Mouse (Mus musculus): Measurements from ENCODE around the gene Sh3d21.
"Not testable (repeated sequence)": the region's sequence is repeated elsewhere in the genome, so short reads cannot be mapped to it uniquely, and the experiment has no call there.

Gene Sh3d21

DNA sequence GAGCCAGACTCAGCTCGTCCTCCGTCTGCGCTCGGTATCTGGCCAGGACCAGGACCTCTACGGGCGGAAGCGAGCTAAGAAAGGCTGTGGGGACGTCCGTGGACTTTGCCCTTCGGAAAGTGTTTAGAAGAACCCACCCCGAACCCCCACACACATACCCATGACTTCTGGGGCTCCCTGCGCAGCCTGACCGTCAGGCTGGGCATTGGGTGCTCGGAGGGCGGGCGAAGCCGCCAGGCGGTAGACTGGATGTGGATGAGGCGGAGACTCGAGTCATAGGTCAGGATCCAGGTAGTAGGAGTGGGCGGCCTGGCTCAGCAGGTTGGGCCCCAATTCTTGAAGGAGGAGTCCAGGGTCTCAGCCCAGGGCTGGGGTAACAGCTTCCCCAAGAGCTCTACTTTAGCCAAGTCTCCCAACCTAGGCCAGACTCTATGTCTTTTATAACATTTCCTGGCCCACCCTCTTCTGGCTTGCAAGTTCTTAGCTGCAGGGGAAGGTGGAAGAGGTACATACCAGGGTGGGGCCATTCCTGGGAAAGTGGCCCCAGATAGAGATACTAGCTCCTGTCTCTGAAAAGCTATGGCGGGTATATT is at the start of gene Sh3d21:
Sh3d21 (minus strand) TSS at position 425 of the 593 bp plus-strand sequence.
- DNase-seq (ENCODE audit: low read depth, low spot score), result peak; percentile 53

DNA sequence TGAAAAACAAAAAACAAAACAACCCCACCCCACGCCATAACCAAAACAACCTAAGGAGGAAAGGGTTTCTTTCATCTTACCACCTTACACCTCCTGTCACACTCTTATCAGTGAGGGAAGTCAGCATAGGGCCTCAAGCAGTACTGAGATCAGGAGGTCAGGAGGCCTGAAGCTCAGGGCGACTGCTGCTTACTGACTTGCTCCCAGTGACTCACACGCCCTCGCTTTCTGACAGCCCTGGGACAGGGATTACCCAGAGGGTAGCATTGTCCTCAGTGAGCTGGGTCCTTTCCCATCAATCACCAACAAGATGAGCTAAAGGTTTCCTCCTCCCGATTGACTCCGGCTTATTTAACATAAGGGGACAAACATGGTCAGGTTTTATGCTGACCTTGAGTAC is 43.8 kb upstream of the Sh3d21 start:
- peak; percentile 71 for DNase-seq (ENCODE audit: low read depth, low spot score)

DNA sequence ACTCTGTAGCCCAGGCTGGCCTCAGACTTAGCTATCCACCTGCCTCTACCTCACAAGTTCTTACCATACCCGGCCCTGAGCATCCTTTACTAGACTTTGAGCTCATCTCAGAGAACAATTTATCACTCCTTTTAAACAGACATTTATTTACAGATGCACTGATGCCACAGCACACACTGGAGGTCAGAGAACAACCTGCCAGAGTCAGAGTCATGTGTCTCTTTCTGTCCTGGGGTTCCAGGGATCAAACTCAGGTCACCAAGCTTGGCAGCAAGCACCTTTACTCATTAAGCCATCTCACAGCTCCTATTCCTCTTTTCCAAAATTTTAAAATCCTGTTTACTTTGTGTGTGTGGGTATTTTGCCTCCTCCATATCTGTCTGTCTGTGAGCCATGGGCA is 42.1 kb upstream of the Sh3d21 start:
- no peak for DNase-seq (ENCODE audit: low read depth, low spot score)

DNA sequence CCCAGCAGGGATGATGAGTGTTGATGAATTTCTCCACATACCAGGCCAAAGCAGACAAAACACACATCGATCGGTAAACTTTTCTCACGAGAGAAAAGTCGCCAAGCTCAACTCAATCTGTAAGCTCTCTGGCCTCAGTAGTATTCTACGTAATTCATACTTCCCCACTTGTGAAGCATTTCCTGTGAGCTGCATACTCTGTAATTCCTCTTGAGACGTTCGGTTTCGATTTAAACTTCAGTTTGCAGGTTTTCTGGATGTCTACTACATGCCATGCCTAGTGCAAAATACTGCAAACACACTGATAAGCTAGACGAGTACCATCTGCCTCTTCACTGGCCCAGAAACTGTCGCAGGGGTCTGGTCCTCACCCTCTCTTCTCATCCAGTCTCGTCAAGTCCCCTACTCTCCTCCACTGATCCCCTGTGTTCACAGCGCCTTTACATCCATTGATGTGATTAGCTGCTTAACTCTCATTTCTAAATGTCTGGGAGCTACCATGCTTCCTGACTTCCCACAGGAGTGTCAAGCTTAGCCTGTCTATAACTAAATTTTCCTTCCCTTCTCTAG is 41.5 kb upstream of the Sh3d21 start:
- peak; percentile 68 for DNase-seq (ENCODE audit: low read depth, low spot score)

DNA sequence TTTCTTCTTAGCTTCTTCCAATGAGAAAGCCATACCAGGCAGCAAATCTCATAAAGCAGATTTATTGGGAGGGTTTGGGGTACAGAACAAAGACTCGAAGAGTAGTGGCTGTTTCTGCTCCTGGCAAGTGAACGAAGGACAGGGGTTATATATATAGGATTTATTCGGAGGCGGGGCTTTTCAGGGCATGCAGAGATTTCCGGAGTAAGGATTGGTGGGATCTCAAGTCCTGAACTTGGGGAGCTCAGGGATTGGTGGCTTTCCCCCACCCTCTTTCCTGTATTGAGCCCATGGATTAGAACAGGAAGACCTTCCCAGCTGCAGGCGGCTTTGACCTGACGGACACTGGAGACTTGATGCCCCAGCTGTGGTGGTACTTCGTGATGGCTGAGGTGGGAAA is 40.7 kb upstream of the Sh3d21 start:
- no peak for DNase-seq (ENCODE audit: low read depth, low spot score)

DNA sequence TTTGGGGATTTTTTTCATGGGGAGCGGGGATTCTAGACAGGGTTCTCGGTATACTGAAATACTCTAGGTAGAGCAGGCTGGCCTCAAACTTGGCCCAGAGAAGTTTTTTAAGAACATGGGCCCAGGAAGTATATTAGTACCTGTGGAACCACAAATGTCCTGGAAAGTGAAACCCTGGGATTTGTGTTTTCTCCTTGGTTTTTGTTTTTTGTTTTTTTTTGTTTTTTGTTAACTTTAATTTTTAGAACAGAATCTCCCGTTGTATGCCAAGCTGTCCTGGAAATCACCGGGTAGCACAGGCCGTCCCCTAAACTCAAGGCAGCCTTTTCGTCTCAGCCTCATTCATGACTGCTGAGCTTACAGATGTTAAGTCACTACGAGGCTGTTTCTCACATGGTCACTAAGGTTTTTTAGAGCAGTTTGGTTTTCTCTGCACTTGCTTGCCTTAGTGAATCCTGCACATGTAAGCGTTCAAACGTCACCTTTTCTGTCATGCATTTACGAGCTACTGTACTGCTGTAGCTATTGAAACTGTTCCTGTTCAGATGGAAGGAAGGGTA is 40.1 kb upstream of the Sh3d21 start:
- DNase-seq (ENCODE audit: low read depth, low spot score), result peak; percentile 15

DNA sequence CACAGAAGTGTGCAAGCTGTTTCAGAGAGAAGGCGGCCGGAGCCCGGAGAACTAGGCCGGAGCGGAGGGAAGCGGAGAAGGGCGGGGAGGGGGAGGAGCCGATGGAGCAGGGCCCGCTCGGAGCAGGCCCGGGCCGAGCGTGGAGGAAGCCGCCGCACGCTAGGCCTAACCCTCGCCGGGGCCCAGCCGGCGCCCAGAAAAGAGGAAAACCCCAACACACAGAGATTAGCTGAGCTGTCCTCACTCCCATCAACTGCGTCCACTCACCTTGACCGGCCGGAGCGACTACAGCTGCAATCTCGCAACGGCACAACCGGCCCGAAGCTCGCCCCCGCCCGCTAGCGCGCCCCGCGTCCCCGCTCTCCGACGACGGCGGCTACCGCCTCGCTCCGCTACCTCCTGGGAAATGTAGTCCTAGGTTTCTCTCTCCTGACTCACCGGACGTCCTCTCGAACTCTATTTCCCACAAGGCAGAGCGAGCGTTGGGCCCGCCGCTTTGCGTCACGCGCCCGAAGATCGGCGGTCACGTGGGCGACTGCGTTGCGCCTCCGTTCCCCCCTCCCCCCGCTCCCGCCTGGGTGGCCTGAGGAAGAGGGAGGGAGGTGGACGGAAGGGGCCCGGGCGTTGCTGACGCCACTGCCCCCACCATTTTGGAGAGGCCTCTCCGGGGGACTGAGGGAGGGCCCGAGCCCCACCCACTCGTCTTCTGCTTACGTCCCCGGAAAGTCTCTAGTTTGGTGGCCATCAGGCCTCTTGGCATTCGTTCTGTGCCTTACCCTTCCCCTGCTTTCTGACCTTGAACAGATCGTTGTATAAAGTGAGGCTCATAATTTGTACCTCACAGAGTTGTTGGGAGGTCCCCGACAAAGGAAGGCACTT is 39.3 kb upstream of the Sh3d21 start, which contains the start of gene Thrap3:
Thrap3 (minus strand) TSS at position 458 of the 879 bp plus-strand sequence.
- DNase-seq (ENCODE audit: low read depth, low spot score), result peak; percentile 99

DNA sequence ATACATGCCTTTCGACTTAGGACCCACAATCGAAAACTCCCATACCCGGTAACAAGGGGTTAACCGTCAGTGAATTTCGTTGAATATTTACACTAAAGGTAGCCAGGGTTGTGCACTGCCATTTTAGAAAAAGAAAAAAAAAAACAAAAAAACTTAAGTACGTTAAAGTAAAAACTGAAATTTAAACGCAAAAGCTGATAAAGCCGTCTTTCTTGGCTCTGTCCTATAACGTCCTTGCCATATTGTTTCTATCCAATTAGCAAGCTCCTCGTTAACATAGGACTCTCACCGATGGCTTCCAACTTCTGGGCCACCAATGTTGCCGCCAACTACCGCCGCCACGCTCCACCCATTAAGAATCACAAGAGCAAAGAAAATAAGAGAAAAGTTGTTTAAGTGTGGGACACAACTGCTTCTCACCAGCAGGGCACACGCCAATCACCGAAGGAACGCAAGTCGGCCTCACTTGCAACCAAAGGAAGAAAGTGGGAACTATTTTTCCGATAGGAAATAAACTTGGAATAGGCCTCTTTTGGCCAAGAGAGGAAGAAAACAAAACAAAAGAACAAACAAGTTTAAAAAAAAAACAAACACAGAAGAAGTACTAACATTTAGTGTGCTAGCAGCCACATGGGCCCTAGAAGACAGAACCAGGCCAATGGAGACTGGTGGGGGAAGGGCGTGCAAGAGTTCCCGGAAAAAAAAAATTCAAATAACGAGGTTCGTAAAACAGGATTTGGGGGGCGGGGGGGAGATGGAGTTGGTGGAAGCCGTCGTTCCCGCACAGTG is 38.4 kb upstream of the Sh3d21 start:
- peak; percentile 85 for DNase-seq (ENCODE audit: low read depth, low spot score)

DNA sequence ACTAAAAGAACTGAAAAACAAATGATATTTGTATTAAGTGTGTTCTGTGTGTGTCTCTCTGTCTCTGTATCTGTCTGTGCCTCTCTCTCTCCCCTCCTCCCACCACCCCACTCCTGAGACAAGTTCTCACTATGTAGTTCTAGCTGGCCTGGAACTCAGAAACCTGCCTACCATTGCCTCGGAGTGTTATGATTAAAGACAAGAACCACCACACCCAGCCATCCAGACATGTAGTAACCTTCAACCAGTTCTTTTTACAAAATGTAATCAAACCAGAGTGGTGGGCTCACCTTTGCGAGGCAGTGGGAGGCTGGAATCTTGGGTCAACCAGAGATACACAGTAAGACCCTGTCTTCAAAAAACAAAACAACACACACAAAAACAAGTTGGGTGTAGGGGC is 37.4 kb upstream of the Sh3d21 start:
- no peak for DNase-seq (ENCODE audit: low read depth, low spot score)

DNA sequence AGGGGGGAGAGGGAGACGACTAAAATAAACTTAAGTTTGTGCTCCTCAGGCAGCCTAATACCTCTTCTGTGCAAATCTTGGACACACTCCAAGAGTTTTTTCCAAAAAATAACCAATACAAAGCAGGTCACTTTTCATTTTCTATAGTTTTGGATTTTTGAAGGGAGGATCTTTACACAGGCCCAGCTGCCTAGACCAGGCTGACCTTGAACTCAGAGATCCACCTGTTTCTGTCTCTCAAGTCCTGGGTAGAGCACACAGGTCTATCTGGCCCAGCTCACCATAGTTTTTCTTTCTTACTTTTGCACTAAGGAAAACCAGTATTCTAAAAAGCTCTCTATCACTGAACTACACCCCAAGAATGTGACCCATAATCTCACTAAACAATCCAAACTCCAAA is 36.7 kb upstream of the Sh3d21 start:
- DNase-seq (ENCODE audit: low read depth, low spot score), result no peak

DNA sequence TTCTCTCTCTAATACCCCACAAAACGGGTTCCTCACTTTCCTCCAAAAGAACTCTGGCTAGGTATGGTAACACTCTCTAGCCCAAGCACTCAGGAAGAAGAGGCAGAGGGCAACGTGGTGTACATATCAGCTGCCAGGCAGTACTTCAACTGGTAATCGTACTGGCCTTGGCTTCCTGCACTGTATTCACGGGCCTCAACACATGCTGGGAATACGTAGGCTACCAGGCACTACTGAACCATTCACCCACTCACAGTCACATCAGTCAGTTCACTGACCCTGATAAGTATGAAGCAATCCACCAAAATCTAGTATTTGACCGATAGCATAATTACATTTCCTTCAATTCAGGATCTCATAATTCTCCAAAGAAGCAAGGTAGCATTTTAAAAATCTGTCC is 36.3 kb upstream of the Sh3d21 start:
- no peak for DNase-seq (ENCODE audit: low read depth, low spot score)

DNA sequence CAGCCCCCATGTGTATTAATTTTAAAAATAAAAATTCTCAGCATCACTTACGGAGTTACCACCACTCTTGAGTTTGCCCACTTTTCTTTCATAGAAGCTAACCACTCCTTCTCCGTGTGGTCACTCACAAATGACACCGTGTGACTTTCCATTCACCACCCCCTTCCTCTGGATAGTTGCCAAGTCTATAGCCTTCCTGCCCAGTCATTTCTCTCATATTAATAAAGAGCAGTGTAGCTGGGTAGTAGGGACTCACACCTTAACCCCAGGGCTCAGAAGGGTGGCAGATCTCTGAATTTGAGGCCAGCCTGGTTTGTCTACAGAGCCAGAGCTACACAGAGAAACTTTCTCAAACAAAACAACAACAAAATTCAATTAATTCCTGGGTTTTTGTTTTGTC is 34.2 kb upstream of the Sh3d21 start:
- peak; percentile 57 for DNase-seq (ENCODE audit: low read depth, low spot score)

DNA sequence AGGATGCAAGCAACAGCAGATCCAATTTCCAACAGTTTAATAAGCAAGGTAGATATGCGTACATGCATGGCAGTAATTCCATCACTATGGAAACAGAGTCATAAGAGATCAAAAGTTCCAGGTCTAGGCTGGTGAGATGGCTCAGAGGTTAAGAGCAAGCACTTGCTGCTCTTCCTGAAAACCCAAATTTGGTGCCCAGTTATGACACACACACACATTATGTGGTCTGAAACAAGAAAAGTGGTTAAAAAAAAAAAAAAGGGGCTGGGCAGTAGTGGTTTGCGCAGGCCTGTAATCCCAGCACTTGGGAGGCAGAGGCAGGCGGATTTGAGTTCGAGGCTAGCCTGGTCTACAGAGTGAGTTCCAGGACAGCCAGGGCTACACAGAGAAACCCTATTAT is 31.6 kb upstream of the Sh3d21 start:
- DNase-seq (ENCODE audit: low read depth, low spot score), result peak; percentile 36

DNA sequence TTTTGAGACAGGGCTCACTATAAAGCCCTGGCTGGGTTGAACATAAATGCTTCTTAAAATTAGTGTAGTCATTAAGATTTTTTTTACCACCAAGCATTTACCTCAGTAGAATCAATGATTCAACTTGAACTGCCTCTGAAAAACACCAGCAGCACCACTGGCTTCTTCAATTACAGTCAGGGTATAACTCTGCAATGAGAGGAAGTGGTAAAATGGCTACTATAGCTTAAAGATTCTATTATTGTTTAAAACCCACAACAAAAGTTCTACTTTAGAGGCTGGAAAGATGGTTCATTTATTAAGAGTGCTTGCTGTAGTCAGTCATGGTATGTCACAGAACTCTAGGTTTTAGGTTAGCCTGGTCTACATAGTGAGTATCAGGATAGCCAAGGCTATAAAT is 30.9 kb upstream of the Sh3d21 start:
- DNase-seq (ENCODE audit: low read depth, low spot score), result peak; percentile 39

DNA sequence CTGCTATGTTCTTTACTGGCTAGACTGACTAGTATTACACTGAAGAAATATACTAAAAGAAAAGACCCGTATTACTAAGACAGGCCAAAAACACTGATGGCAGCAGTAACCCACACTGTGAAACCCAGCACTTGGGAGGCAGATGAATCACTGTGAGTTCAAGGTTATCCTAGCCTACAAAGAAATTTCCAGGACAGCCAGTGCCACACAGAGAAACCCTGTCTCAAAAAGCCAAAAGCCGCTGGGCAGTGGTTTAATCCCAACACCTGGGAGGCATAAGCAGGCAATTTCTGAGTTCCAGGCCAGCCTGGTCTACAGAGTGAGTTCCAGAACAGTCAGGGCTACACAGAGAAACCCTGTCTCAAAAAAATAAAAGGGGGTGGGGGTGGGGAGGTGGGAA is 27.3 kb upstream of the Sh3d21 start:
- no peak for DNase-seq (ENCODE audit: low read depth, low spot score)

DNA sequence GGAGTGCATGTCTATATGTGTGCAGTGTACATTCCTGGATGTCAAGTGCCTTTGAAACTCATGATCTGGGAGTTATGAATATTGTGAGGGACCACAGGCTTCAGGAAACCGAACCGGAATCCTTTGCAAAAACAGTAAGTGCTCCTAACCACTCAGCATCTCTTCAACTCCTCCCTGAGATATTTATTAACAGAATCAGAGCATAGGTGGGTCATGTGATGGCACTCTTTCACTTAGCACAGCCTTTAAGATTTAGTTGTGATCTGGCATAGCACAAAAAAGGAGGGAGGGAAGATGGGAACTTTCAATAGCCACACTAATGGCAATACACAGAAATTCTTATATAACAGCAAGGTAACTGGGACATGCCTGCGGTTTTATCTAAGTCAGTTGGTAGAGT is 23.8 kb upstream of the Sh3d21 start:
- DNase-seq (ENCODE audit: low read depth, low spot score), result no peak

DNA sequence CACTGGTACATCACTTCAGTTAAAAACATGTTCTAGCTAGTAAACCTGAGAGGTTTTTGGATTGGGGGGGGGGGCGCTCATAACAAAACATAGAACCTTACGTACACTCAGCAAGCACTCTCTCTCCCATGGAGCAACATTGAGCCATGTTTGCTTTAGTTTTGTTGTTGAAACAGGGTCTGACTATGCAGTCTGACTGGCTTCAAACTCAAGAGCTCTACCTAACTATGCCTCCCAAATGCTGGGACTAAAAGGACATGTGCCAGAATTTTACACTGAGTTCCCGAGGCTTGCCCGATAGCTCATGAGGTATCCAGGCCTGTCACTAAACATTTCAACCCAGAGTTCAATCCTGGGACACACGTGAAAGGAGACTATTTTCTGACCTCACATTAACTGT is 19.7 kb upstream of the Sh3d21 start:
- DNase-seq (ENCODE audit: low read depth, low spot score), result no peak

DNA sequence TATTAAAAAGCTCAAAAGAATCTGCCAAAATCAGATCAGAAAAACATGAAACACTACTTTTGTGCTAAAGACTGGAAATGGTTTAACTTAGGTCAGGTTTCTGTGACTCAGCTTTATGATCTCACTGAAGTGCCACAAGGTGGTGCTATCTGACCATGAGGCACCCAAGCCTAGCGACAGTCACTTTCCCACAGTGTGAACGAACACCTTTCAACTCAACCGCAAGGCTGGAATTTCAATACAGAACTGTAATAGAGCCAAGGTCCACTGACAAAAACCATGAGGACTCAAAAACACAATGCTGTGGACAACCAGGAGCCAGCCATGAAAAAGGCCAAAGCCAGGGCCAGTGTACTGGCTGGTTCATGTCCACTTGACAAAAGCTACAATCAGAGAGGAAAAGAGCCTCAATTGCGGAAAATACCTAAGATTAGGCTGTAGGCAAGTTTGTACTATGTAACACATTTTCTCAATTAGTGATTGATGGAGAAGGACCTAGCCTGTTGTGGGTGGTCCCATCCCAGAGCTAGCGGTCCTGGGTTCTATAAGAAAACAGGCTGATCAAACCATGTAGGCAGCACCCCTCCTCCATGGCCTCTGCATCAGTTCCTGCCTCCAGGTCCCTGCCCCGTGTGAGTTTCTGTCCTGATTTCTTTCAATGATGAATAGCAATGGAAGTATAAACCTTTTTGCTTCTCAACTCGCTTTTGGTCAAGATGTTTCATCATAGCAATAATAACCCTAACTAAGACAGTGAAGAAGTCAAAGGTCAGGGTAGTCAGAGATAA is 18.1 kb upstream of the Sh3d21 start:
- DNase-seq (ENCODE audit: low read depth, low spot score), result peak; percentile 76

DNA sequence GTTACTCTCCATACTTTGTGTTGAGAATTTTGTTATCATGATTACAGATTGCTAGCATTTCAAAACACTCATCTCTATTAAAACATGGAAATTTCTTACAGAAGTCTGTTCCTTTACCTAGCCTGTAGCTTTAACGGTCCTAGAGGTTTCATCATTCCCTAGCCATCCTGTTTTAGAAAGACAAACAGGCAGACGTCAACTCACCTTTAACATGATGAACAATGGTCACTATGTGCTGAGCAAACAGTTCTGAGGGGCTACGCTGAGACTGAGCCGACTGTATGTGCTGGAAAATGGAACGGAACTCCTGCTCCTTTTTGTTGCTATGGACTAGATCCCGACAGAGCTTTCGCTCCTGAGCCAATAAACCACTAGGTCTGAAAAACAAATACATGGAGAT is 12.7 kb upstream of the Sh3d21 start:
- DNase-seq (ENCODE audit: low read depth, low spot score), result not testable (repeated sequence)

DNA sequence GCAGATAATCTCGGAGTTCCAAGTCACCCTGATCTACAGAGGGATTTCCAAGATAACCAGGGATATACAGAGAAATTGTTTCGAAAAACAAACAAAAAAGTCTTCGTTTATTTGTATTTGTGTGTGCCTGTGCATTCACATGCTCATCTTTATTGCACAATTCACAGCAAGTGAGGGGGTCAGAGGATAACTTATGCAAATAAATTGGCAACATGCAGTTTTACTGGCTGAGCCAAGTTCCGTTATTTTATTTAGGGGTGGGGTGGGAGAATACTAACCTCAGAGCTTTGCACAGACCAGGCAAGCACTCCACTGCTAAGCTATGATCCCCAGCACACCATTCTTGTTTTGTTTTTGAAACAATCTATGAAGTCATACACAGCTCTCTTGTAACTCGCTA is 10.5 kb upstream of the Sh3d21 start:
- DNase-seq (ENCODE audit: low read depth, low spot score), result no peak

DNA sequence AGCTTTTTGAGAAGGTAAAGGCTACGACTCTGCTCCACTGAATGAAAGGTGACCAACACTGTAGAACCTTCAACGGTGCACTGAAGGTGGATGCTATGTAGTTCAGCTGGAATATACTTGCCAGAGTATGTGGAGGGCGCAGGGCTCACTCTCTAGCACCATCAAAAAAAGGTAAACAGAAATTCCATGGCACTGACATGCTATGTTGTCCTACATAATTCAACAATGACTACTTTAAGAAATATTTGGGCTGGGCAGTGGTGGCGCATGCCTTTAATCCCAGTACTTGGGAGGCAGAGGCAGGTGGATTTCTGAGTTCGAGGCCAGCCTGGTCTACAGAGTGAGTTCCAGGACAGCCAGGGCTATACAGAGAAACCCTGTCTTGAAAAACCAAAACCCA is 7.4 kb upstream of the Sh3d21 start:
- DNase-seq (ENCODE audit: low read depth, low spot score), result not testable (repeated sequence)
